Mouse (Mus musculus) limb, embryonic 14.5 days (tissue): ENCODE results near the gene Rarres1. TPM values are rescaled to one million over a fixed set of nuclear protein-coding genes. Genes with fewer than 3 reads are reported as not detected.

Experiments
- ATAC-seq: fragments of 200-750 bp; cut with Nextera tagmentation; 2 replicates; pipeline ENCODE4 v1.8.0; 2017; ENCODE audit warnings: low read depth, moderate number of reproducible peaks, moderate TSS enrichment; ENCODE audit not compliant: low FRiP score
- DNase-seq: peaks from one replicate; pipeline ENCODE4 v3.0.0-alpha.2; 2015; ENCODE audit warnings: low spot score
- H3K27ac ChIP-seq: fragments of 300-500 bp; sonication (generic); replicated peaks from 2 replicates; pipeline ENCODE4 v1.5.1; 2014; ENCODE audit warnings: low read depth, mild to moderate bottlenecking, low read length, moderate library complexity, mixed read lengths
- H3K27me3 ChIP-seq: fragments of 300-500 bp; sonication (generic); 2 replicates; pipeline ENCODE4 v1.6.1; 2014; ENCODE audit warnings: low read length, mixed read lengths; ENCODE audit not compliant: control insufficient read depth, insufficient read depth
- H3K36me3 ChIP-seq: fragments of 300-500 bp; sonication (generic); 2 replicates; pipeline ENCODE4 v1.6.1; 2014; ENCODE audit warnings: mild to moderate bottlenecking, low read length, moderate library complexity, mixed read lengths; ENCODE audit not compliant: control insufficient read depth, insufficient read depth
- H3K4me1 ChIP-seq: fragments of 300-500 bp; sonication (generic); 2 replicates; pipeline ENCODE4 v1.6.1; 2014; ENCODE audit warnings: antibody characterized with exemption, low read length, mixed read lengths; ENCODE audit not compliant: control insufficient read depth, insufficient read depth
- H3K4me2 ChIP-seq: fragments of 300-500 bp; sonication (generic); replicated peaks from 2 replicates; pipeline ENCODE4 v1.6.1; 2014; ENCODE audit warnings: low read depth, mild to moderate bottlenecking, low read length, moderate library complexity; ENCODE audit not compliant: severe bottlenecking
- H3K4me3 ChIP-seq: fragments of 300-500 bp; sonication (generic); replicated peaks from 2 replicates; pipeline ENCODE4 v1.5.1; 2014; ENCODE audit warnings: low read length
- H3K9ac ChIP-seq: fragments of 300-500 bp; sonication (generic); 2 replicates; pipeline ENCODE4 v1.6.1; 2014; ENCODE audit warnings: mild to moderate bottlenecking, low read depth, low read length, moderate library complexity; ENCODE audit not compliant: severe bottlenecking
- H3K9me3 ChIP-seq: fragments of 300-500 bp; sonication (generic); 2 replicates; pipeline ENCODE4 v1.6.1; 2016; ENCODE audit warnings: low read length; ENCODE audit not compliant: control insufficient read depth
- POLR2A ChIP-seq: fragments of 200-500 bp; IDR thresholded peaks from 2 replicates; pipeline ENCODE4 v1.8.0; 2012; ENCODE audit warnings: inconsistent platforms, mild to moderate bottlenecking, moderate library complexity, borderline replicate concordance; ENCODE audit not compliant: insufficient read depth, insufficient read length; ENCODE audit errors: extremely low read depth
- WGBS: fragments of 180-500 bp; shearing (Covaris S2); extraction: QIAGEN DNeasy Blood & Tissue Kit; methylation state at CpG from one replicate; pipeline ENCODE4 v1.1.7; 2014; 5-methylcytosine and 5-hydroxymethylcytosine counted together
- polyA plus RNA-seq, 2 experiments: library from polyadenylated mRNA; depleted of rRNA in 1 of 2; stranded (reverse) in 1 of 2; unstranded in 1 of 2; fragments of >200 nt; fragmentation: Nextera tagmentation in 1 of 2; extraction: Ambion mirVana in 1 of 2; gene quantifications; 2 replicates each; pipeline versions ENCODE4 v1.2.1 to v1.2.3; 2012 to 2014

The Rarres1 gene
- polyA plus RNA-seq, 2 experiments = 4.1 to 7.4 TPM

- H3K36me3 ChIP-seq = no peaks in the 10 kb centered on the region
- 89% methylated on average over 5 of the region's 5 CpGs for WGBS
- ATAC-seq = no peak
- H3K9me3 ChIP-seq = no peaks in the 10 kb centered on the region
- no peak overlapping the region for H3K4me2 ChIP-seq
- H3K9ac ChIP-seq = no peak overlapping the region
- no peak overlapping the region for H3K4me3 ChIP-seq
- no peak overlapping the region for H3K27ac ChIP-seq
- peaks cover 4% of the 10 kb centered on the region; the same call in 1 of the 2 replicates for H3K4me1 ChIP-seq
- no peak for DNase-seq
- no peak for TF ChIP-seq POLR2A
- no peaks in the 10 kb centered on the region for H3K27me3 ChIP-seq
Measured at GRCm38 (mm10) chr3:67553927-67554448, 38.7 kb upstream of the Rarres1 start.

GRCm38 (mm10) chr3:67553281-67553680 is 38.0 kb upstream of the Rarres1 start:
- H3K9ac ChIP-seq = no peak overlapping the region
- no peak for ATAC-seq
- no peak overlapping the region for H3K4me2 ChIP-seq
- WGBS = 44% methylated on average over 4 of the region's 4 CpGs
- peaks cover 4% of the 10 kb centered on the region; the same call in 1 of the 2 replicates for H3K4me1 ChIP-seq
- no peak overlapping the region for H3K27ac ChIP-seq
- no peaks in the 10 kb centered on the region for H3K9me3 ChIP-seq
- no peak for TF ChIP-seq POLR2A
- no peak overlapping the region for H3K4me3 ChIP-seq
- no peaks in the 10 kb centered on the region for H3K36me3 ChIP-seq
- DNase-seq = no peak
- H3K27me3 ChIP-seq = no peaks in the 10 kb centered on the region

- Histone ChIP-seq H3K36me3 (no peaks in the 10 kb centered on the region), H3K4me2 (no peak overlapping the region), H3K4me3 (no peak overlapping the region), H3K27me3 (no peaks in the 10 kb centered on the region), H3K4me1 (no peaks in the 10 kb centered on the region), H3K9ac (no peak overlapping the region), H3K9me3 (no peaks in the 10 kb centered on the region), H3K27ac (no peak overlapping the region)
- TF ChIP-seq POLR2A = no peak
- ATAC-seq (no peak), DNase-seq (no peak)
- WGBS = 69% methylated on average over 3 of the region's 3 CpGs
Measured at GRCm38 (mm10) chr3:67551193-67551592, 35.9 kb upstream of the Rarres1 start.

GRCm38 (mm10) chr3:67543630-67544029 is 28.3 kb upstream of the Rarres1 start:
- 78% methylated on average over 8 of the region's 8 CpGs for WGBS
- H3K4me1 ChIP-seq = no peaks in the 10 kb centered on the region
- DNase-seq (no peak), ATAC-seq (no peak)
- H3K9ac ChIP-seq = no peak overlapping the region
- H3K9me3 ChIP-seq = no peaks in the 10 kb centered on the region
- H3K27me3 ChIP-seq = no peaks in the 10 kb centered on the region
- no peak overlapping the region for H3K4me3 ChIP-seq
- H3K36me3 ChIP-seq = no peaks in the 10 kb centered on the region
- TF ChIP-seq POLR2A = no peak
- no peak overlapping the region for H3K27ac ChIP-seq
- H3K4me2 ChIP-seq = no peak overlapping the region

GRCm38 (mm10) chr3:67524768-67525167 is 9.4 kb upstream of the Rarres1 start:
- Histone ChIP-seq H3K27ac (no peak overlapping the region), H3K9me3 (no peaks in the 10 kb centered on the region), H3K4me1 (peaks cover 4% of the 10 kb centered on the region), H3K9ac (no peak overlapping the region), H3K36me3 (no peaks in the 10 kb centered on the region), H3K4me3 (no peak overlapping the region), H3K4me2 (no peak overlapping the region), H3K27me3 (no peaks in the 10 kb centered on the region)
- WGBS = 71% methylated on average over 6 of the region's 6 CpGs
- DNase-seq = no peak
- ATAC-seq = no peak
- no peak for TF ChIP-seq POLR2A

GRCm38 (mm10) chr3:67522709-67523108 is 7.4 kb upstream of the Rarres1 start:
- Histone ChIP-seq H3K27ac (no peak overlapping the region), H3K4me3 (no peak overlapping the region), H3K9me3 (no peaks in the 10 kb centered on the region), H3K27me3 (0 out of 2 replicates have a peak, but pooled peaks cover 3% of the 10 kb centered on the region), H3K36me3 (no peaks in the 10 kb centered on the region), H3K4me1 (peaks cover 4% of the 10 kb centered on the region), H3K9ac (no peak overlapping the region), H3K4me2 (no peak overlapping the region)
- 81% methylated on average over 8 of the region's 8 CpGs for WGBS
- no peak for ATAC-seq
- DNase-seq = no peak
- TF ChIP-seq POLR2A = no peak
